Mouse (Mus musculus): Measurements from ENCODE around the gene Pdk2. TPM values are rescaled to one million over a fixed set of nuclear protein-coding genes. Genes with fewer than 3 reads are reported as not detected.

Pdk2 gene
- total RNA-seq, 1 experiment = 1.7 TPM

GRCm38 (mm10) chr11:94996101-94996500, 45.1 kb downstream of the Pdk2 start:
- no peak overlapping the region for H3K9ac ChIP-seq (ENCODE audit: insufficient read depth, low read depth, low read length, poor library complexity, severe bottlenecking)
- no peak overlapping the region for H3K4me3 ChIP-seq (ENCODE audit: insufficient read depth in 1 of 2, low read depth in 1 of 2, low read length in 2 of 2, poor library complexity in 1 of 2, severe bottlenecking in 1 of 2)
- no peak overlapping the region for H3K27ac ChIP-seq (ENCODE audit: insufficient read depth, low read depth, low read length, poor library complexity, severe bottlenecking)

GRCm38 (mm10) chr11:94994947-94995772, 46.0 kb downstream of the Pdk2 start:
- TF ChIP-seq MAFK (IDR thresholded peaks at IDR 0.05; ENCODE audit: insufficient read depth, low read depth, low read length) (no peak), CHD2 (IDR thresholded peaks at IDR 0.05; ENCODE audit: low read depth, low read length) (no peak), ZC3H11A (IDR thresholded peaks at IDR 0.05; ENCODE audit: borderline replicate concordance, low read depth, low read length) (no peak), ZNF384 (IDR thresholded peaks at IDR 0.05; ENCODE audit: low read depth, low read length) (no peak), HCFC1 (IDR thresholded peaks at IDR 0.05; ENCODE audit: borderline replicate concordance, insufficient read depth, low read length) (no peak)
- no peaks in the 10 kb centered on the region for H3K9me3 ChIP-seq (ENCODE audit: control insufficient read depth, insufficient read depth, low read depth, low read length)
- H3K27ac ChIP-seq (ENCODE audit: insufficient read depth, low read depth, low read length, poor library complexity, severe bottlenecking) = no peak overlapping the region
- DNase-seq (ENCODE audit: low read depth, low spot score) = no peak
- H3K4me1 ChIP-seq (ENCODE audit: control insufficient read depth in 2 of 2, insufficient read depth in 2 of 2, low read length in 2 of 2, poor library complexity in 1 of 2) = peaks cover 0 to 18% of the 10 kb centered on the region in 2 experiments; a peak in 2 of 4 replicates
- no peak overlapping the region for H3K4me3 ChIP-seq (ENCODE audit: insufficient read depth in 1 of 2, low read depth in 1 of 2, low read length in 2 of 2, poor library complexity in 1 of 2, severe bottlenecking in 1 of 2)
- in situ Hi-C loops (cut with MboI; ENCODE audit: low sequenced_read_pairs in 2 of 2, unreplicated experiment in 2 of 2) = no loop called here
- no peak overlapping the region for H3K9ac ChIP-seq (ENCODE audit: insufficient read depth, low read depth, low read length, poor library complexity, severe bottlenecking)
- peaks cover 13% of the 10 kb centered on the region; the same call in 1 of the 2 replicates for H3K36me3 ChIP-seq (ENCODE audit: control insufficient read depth, insufficient read depth, low read length, poor library complexity, severe bottlenecking)

More at GRCm38 (mm10) chr11:94996101-94996500, 45.1 kb downstream of the Pdk2 start:
- Histone ChIP-seq H3K36me3 (ENCODE audit: control insufficient read depth, insufficient read depth, low read length, poor library complexity, severe bottlenecking) (peaks cover 13% of the 10 kb centered on the region; the same call in 1 of the 2 replicates), H3K9me3 (ENCODE audit: control insufficient read depth, insufficient read depth, low read depth, low read length) (no peaks in the 10 kb centered on the region), H3K4me1 (ENCODE audit: control insufficient read depth in 2 of 2, insufficient read depth in 2 of 2, low read length in 2 of 2, poor library complexity in 1 of 2) (peaks cover 0 to 24% of the 10 kb centered on the region in 2 experiments; a peak in 2 of 4 replicates)
- TF ChIP-seq MAFK (IDR thresholded peaks at IDR 0.05; ENCODE audit: insufficient read depth, low read depth, low read length) (no peak), ZC3H11A (IDR thresholded peaks at IDR 0.05; ENCODE audit: borderline replicate concordance, low read depth, low read length) (no peak)
- no peak for DNase-seq (ENCODE audit: low read depth, low spot score)
- in situ Hi-C loops (cut with MboI; ENCODE audit: low sequenced_read_pairs in 2 of 2, unreplicated experiment in 2 of 2) = no loop called here

GRCm38 (mm10) chr11:94994208-94994814, 46.8 kb downstream of the Pdk2 start:
- in situ Hi-C loops (cut with MboI; ENCODE audit: low sequenced_read_pairs in 2 of 2, unreplicated experiment in 2 of 2) = no loop called here
- TF ChIP-seq CHD2 (IDR thresholded peaks at IDR 0.05; ENCODE audit: low read depth, low read length) (no peak), HCFC1 (IDR thresholded peaks at IDR 0.05; ENCODE audit: borderline replicate concordance, insufficient read depth, low read length) (no peak), ZNF384 (IDR thresholded peaks at IDR 0.05; ENCODE audit: low read depth, low read length) (no peak), MAFK (IDR thresholded peaks at IDR 0.05; ENCODE audit: insufficient read depth, low read depth, low read length) (no peak), ZC3H11A (IDR thresholded peaks at IDR 0.05; ENCODE audit: borderline replicate concordance, low read depth, low read length) (no peak)
- Histone ChIP-seq H3K27ac (ENCODE audit: insufficient read depth, low read depth, low read length, poor library complexity, severe bottlenecking) (no peak overlapping the region), H3K9ac (ENCODE audit: insufficient read depth, low read depth, low read length, poor library complexity, severe bottlenecking) (no peak overlapping the region), H3K4me3 (ENCODE audit: insufficient read depth in 1 of 2, low read depth in 1 of 2, low read length in 2 of 2, poor library complexity in 1 of 2, severe bottlenecking in 1 of 2) (no peak overlapping the region), H3K4me1 (ENCODE audit: control insufficient read depth in 2 of 2, insufficient read depth in 2 of 2, low read length in 2 of 2, poor library complexity in 1 of 2) (peaks cover 0 to 18% of the 10 kb centered on the region in 2 experiments; a peak in 3 of 4 replicates), H3K9me3 (ENCODE audit: control insufficient read depth, insufficient read depth, low read depth, low read length) (no peaks in the 10 kb centered on the region), H3K36me3 (ENCODE audit: control insufficient read depth, insufficient read depth, low read length, poor library complexity, severe bottlenecking) (peaks cover 13% of the 10 kb centered on the region; the same call in 1 of the 2 replicates)
- no peak for DNase-seq (ENCODE audit: low read depth, low spot score)

- no peak for TF ChIP-seq CHD2 (IDR thresholded peaks at IDR 0.05; ENCODE audit: low read depth, low read length)
- TF ChIP-seq HCFC1 (IDR thresholded peaks at IDR 0.05; ENCODE audit: borderline replicate concordance, insufficient read depth, low read length) = 0 out of 2 replicates have a peak, but pooled peaks have one; percentile 34
- Histone ChIP-seq H3K9me3 (ENCODE audit: control insufficient read depth, insufficient read depth, low read depth, low read length) (no peaks in the 10 kb centered on the region), H3K36me3 (ENCODE audit: control insufficient read depth, insufficient read depth, low read length, poor library complexity, severe bottlenecking) (peaks cover 13% of the 10 kb centered on the region; the same call in 1 of the 2 replicates), H3K4me1 (ENCODE audit: control insufficient read depth in 2 of 2, insufficient read depth in 2 of 2, low read length in 2 of 2, poor library complexity in 1 of 2) (peaks cover 3 to 27% of the 10 kb centered on the region in 2 experiments; a peak in 3 of 4 replicates), H3K9ac (ENCODE audit: insufficient read depth, low read depth, low read length, poor library complexity, severe bottlenecking) (peak overlapping the region; percentile 79), H3K4me3 (ENCODE audit: insufficient read depth in 1 of 2, low read depth in 1 of 2, low read length in 2 of 2, poor library complexity in 1 of 2, severe bottlenecking in 1 of 2) (peak overlapping the region; percentile 81 to 89), H3K27ac (ENCODE audit: insufficient read depth, low read depth, low read length, poor library complexity, severe bottlenecking) (no peak overlapping the region)
- in situ Hi-C loops (cut with MboI; ENCODE audit: low sequenced_read_pairs in 2 of 2, unreplicated experiment in 2 of 2) = no loop called here
- peak; percentile 75 for DNase-seq (ENCODE audit: low read depth, low spot score)
Observed at GRCm38 (mm10) chr11:94992754-94993606, 48.2 kb downstream of the Pdk2 start.
